Mouse (Mus musculus): ENCODE measurements around the gene Fam234b.

Fam234b gene

GRCm38 (mm10) chr6:135266056-135266455 is 68.3 kb downstream of the Fam234b start:
- in situ Hi-C loops (cut with MboI, MseI), result no loop called here

- in situ Hi-C loops (cut with MboI, MseI), result no loop called here
These were observed 69.4 kb downstream of the Fam234b start for GRCm38 (mm10) chr6:135267221-135267620.

GRCm38 (mm10) chr6:135268392-135268791 is 70.6 kb downstream of the Fam234b start:
- in situ Hi-C loops (cut with MboI, MseI), result no loop called here

DNA sequence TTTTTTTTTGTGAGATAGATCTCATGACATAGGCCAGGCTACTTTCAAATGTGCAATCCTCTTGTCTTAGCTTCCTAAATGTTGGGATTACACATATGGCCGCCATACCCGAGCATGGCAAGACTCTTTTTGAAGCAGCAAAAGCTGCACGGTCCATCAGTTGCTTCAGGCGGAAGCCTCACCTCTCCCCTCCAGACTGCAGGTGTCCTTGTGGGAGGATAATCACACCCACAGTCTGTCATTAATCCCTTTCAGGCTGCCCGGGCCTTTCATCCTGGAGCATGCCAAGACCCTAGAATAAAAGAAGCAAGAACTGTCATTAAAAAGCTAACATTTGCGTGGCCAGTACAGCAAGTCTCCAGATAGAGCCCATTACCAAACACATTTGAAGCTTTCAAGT is 71.8 kb downstream of the Fam234b start:
- in situ Hi-C loops (cut with MboI, MseI), result no loop called here

DNA sequence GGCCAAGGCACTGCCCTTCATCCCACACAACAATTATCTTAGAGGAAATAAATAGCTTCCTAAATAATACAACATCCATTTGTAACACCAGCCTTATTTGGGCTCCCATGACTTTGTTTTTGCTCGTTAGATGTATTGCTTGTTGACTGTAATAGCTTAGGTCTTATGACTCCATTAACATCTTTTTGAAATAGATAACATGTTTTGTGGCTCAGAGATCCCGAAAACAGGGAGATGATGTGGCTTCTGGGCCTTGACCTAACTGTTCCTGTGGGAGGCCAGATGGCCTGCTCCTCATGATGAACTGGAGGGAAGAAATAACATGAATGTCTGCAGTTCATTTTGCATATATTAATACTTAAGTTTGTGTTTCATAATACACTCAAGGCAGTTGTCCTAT is 74.0 kb downstream of the Fam234b start:
- in situ Hi-C loops (cut with MboI, MseI), result no loop called here

- in situ Hi-C loops (cut with MboI, MseI), result no loop called here
These were observed 75.3 kb downstream of the Fam234b start for GRCm38 (mm10) chr6:135273066-135273465.

- in situ Hi-C loops (cut with MboI, MseI), result no loop called here
These were observed 77.5 kb downstream of the Fam234b start for GRCm38 (mm10) chr6:135275231-135275630.

GRCm38 (mm10) chr6:135276474-135277295 is 78.9 kb downstream of the Fam234b start:
- in situ Hi-C loops (cut with MboI, MseI), result no loop called here

DNA sequence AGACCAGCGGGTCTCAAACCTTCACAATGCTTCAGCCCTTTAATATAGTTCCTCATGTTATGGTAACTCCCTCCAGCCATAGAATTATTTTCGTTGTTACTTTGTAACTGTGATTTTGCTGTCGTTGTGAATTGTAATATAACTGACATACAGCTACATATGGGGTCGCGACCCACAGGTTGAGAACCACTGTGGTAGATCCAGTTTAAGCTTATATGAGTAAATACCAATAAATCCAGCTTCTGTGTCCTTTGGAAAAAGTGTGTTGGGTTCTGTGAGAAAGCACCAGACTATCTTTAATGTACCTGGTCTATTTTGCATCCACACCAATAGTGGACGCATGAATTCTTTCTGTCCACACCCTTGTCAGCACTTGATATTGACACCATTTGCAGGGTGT is 80.5 kb downstream of the Fam234b start:
- in situ Hi-C loops (cut with MboI, MseI), result no loop called here

DNA sequence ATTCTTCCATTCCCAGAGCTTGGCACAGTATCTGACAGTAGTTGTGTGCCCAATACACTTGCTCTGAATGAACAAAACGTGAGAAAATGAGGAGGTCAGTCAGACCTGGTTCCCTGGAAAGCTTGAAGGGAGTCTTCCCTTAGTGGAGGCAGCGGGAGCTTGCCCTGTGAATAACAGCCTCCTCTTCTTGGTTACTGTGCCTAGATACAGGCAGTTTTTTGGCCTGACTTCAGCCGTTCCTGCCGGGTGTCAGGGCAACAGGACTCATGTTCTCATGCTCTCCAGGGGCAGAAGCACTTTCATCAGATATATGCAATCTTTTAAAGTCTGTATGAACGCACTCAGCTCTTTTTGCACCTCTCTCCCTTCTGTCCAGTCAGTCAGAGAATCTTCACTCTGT is 81.5 kb downstream of the Fam234b start:
- in situ Hi-C loops (cut with MboI, MseI), result no loop called here

DNA sequence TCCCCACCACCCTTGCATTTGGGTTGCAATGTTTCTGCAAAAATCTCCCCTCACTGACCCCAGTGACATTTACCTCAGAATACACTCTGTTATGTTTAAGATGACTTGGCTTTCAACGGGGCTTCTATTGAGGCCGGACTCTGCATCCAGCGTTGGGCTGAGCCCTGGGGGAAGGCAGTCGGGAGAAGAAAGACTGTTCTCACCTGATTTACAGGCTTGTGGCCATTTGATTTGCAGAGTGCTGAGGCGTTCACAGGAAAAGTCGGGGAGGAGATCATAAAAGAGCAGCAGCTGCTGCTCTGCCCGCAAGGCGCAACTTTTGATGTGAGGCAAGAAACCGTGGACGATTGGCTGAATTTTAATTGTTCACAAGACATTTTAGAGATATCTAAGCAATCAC is 82.1 kb downstream of the Fam234b start:
- in situ Hi-C loops (cut with MboI, MseI), result no loop called here

GRCm38 (mm10) chr6:135292391-135292790 is 94.6 kb downstream of the Fam234b start:
- in situ Hi-C loops (cut with MboI, MseI), result loop anchor here (10.0 kb wide), 1 partner anchor 1992 kb away; no protein-coding TSS in a partner anchor

GRCm38 (mm10) chr6:135294150-135294549 is 96.4 kb downstream of the Fam234b start:
- in situ Hi-C loops (cut with MboI, MseI), result loop anchor here (10.0 kb wide), 1 partner anchor 1991 kb away; no protein-coding TSS in a partner anchor

Measured in T-helper 1 cell (primary cell).